Mouse (Mus musculus) hindbrain, postnatal 0 days (tissue): ENCODE measurements at regions not wholly inside any gene's neighbourhood (a gene's known extent, or its start where the extent isn't known, plus 50 kb on each side); places are given as distances from the start of the nearest gene placed in this dataset.
A peak's percentile ranks its signal among the peaks of the same experiment; 100 is the strongest.

Experiments used
- ATAC-seq: fragments of 200-750 bp; cut with Nextera tagmentation; 2 replicates; pipeline ENCODE4 v1.8.0; 2017; ENCODE audit warnings: mild to moderate bottlenecking, moderate TSS enrichment, moderate library complexity
- DNase-seq: peaks from one replicate; pipeline ENCODE4 v3.0.0-alpha.2; 2015; ENCODE audit warnings: low spot score
- H3K27ac ChIP-seq: fragments of 300-500 bp; sonication (generic); 2 replicates; pipeline ENCODE4 v1.5.1; 2014; ENCODE audit warnings: mild to moderate bottlenecking
- H3K27me3 ChIP-seq: fragments of 300-500 bp; sonication (generic); 2 replicates; pipeline ENCODE4 v1.6.1; 2014; ENCODE audit warnings: low read length, mixed read lengths; ENCODE audit not compliant: insufficient read depth
- H3K36me3 ChIP-seq: fragments of 300-500 bp; sonication (generic); 2 replicates; pipeline ENCODE4 v1.6.1; 2014; ENCODE audit warnings: low read length, mixed read lengths; ENCODE audit not compliant: insufficient read depth
- H3K4me1 ChIP-seq: fragments of 300-500 bp; sonication (generic); 2 replicates; pipeline ENCODE4 v1.6.1; 2014; ENCODE audit warnings: antibody characterized with exemption, low read length, mixed read lengths; ENCODE audit not compliant: insufficient read depth
- H3K4me2 ChIP-seq: fragments of 300-500 bp; sonication (generic); 2 replicates; pipeline ENCODE4 v1.6.1; 2014; ENCODE audit warnings: low read depth, mild to moderate bottlenecking, low read length, moderate library complexity, mixed read lengths
- H3K4me3 ChIP-seq: fragments of 300-500 bp; sonication (generic); 2 replicates; pipeline ENCODE4 v1.5.1; 2014; ENCODE audit warnings: low read length
- H3K9ac ChIP-seq: fragments of 300-500 bp; sonication (generic); replicated peaks from 2 replicates; pipeline ENCODE4 v1.6.1; 2014; ENCODE audit warnings: mild to moderate bottlenecking, low read length, moderate library complexity, mixed read lengths
- H3K9me3 ChIP-seq: fragments of 300-500 bp; sonication (generic); 2 replicates; pipeline ENCODE4 v1.6.1; 2016; ENCODE audit warnings: low read length, mixed read lengths
- CTCF ChIP-seq: IDR thresholded peaks from 2 replicates; pipeline ENCODE4 v1.5.1; 2016; ENCODE audit warnings: antibody characterized with exemption, control low read depth, low read depth
- WGBS: fragments of 180-500 bp; shearing (Covaris S2); extraction: QIAGEN DNeasy Blood & Tissue Kit; methylation state at CpG from one replicate; pipeline ENCODE4 v1.1.7; 2014; 5-methylcytosine and 5-hydroxymethylcytosine counted together

DNA sequence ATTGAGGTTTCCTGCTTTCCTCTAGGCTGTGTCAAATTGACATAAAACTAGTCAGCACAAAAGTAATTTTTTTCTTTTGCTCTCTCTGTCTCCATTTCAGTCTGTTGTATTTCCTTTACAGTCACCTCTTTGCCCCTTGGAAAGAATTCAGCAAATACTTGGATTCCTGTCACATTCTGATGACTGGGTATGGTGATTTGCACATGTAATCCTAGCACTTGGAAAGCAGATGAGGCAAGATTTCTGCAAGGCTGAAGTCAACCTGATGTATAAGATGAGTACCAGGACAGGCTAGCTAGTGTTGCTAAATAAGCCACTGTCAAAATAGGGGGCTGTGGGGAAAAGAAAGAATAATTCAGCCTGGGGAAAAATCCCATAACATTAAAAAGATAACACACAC, 580.9 kb downstream of the Slc22a22 start:
- ATAC-seq: no peak
- Histone ChIP-seq H3K27me3 (no peaks in the 10 kb centered on the region), H3K9ac (no peak overlapping the region), H3K4me2 (no peak overlapping the region), H3K9me3 (no peaks in the 10 kb centered on the region), H3K36me3 (no peaks in the 10 kb centered on the region), H3K4me1 (no peaks in the 10 kb centered on the region), H3K27ac (no peak overlapping the region), H3K4me3 (no peak overlapping the region)
- no peak for TF ChIP-seq CTCF
- DNase-seq: no peak

GRCm38 (mm10) chr15:56881501-56881900, 595.9 kb downstream of the Slc22a22 start:
- Histone ChIP-seq H3K27ac (no peak overlapping the region), H3K9ac (no peak overlapping the region), H3K27me3 (no peaks in the 10 kb centered on the region), H3K9me3 (no peaks in the 10 kb centered on the region), H3K4me2 (no peak overlapping the region), H3K36me3 (no peaks in the 10 kb centered on the region), H3K4me3 (no peak overlapping the region), H3K4me1 (no peaks in the 10 kb centered on the region)
- WGBS: 54% methylated on average over 5 of the region's 5 CpGs
- ATAC-seq (no peak), DNase-seq (no peak)
- no peak for TF ChIP-seq CTCF

DNA sequence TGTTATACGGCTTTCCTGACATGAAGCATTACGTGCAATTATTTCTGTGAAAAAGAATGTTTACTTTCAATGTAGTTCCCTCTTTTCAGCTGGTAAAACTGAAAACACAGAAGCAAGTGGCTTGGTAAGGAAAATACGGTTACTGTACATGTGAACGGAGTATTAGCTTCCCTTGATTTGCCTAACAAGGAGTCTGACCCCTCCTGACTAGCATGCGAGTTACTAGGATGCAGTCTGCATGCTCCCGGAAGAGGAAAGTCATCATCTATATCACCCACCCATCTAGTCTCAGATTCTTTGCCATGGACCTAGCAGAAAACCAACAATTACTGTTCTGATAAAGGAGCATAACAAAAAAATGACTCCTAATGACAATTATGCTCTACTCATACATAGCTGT, 611.5 kb downstream of the Slc22a22 start:
- no peaks in the 10 kb centered on the region for H3K36me3 ChIP-seq
- H3K9ac ChIP-seq: no peak overlapping the region
- no peak overlapping the region for H3K27ac ChIP-seq
- TF ChIP-seq CTCF: no peak
- DNase-seq (no peak), ATAC-seq (no peak)
- no peak overlapping the region for H3K4me2 ChIP-seq
- H3K9me3 ChIP-seq: no peaks in the 10 kb centered on the region
- H3K27me3 ChIP-seq: no peaks in the 10 kb centered on the region
- 54% methylated on average over 6 of the region's 6 CpGs for WGBS
- no peaks in the 10 kb centered on the region for H3K4me1 ChIP-seq
- no peak overlapping the region for H3K4me3 ChIP-seq

DNA sequence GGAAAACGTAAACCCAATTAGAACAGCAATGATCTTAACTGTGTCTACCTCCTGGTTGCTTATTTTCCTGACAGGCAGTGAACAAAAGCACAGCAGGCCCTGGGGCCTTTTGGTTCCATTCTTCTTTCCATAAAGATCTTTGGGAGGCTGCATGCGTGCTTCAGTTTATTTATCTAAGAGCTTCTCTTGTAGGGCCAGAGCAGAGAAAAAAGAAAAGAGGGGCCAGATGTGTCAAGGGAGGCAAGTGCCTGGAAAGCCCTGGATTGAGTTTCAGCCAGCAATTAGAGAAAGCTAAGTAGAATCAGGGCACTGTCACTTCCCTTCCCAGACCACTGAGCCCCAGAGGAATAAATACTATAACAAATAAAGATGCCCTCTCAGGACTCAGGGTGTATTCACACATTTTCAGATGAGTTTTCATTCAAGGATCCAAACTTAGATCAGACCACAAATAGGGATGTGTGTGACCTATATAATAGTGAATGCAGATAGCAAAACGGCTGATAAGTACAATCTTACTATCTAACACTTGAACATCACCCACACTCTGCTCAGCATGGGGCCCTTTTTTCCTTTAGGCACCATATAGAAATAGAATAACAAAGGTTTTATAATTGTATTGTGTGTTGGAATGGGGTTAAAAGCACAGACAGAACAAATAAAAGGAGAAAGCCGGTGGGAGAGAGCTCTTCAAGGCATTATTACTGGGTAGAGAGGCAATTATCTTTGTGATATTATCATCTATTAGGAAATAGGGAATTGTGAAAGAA, 612.2 kb downstream of the Slc22a22 start:
- Histone ChIP-seq H3K4me1 (no peaks in the 10 kb centered on the region), H3K4me2 (no peak overlapping the region), H3K4me3 (no peak overlapping the region), H3K27me3 (no peaks in the 10 kb centered on the region), H3K9ac (no peak overlapping the region), H3K27ac (no peak overlapping the region), H3K36me3 (no peaks in the 10 kb centered on the region), H3K9me3 (no peaks in the 10 kb centered on the region)
- ATAC-seq (no peak), DNase-seq (peak; percentile 11)
- 14% methylated on average over 4 of the region's 4 CpGs for WGBS
- no peak for TF ChIP-seq CTCF

DNA sequence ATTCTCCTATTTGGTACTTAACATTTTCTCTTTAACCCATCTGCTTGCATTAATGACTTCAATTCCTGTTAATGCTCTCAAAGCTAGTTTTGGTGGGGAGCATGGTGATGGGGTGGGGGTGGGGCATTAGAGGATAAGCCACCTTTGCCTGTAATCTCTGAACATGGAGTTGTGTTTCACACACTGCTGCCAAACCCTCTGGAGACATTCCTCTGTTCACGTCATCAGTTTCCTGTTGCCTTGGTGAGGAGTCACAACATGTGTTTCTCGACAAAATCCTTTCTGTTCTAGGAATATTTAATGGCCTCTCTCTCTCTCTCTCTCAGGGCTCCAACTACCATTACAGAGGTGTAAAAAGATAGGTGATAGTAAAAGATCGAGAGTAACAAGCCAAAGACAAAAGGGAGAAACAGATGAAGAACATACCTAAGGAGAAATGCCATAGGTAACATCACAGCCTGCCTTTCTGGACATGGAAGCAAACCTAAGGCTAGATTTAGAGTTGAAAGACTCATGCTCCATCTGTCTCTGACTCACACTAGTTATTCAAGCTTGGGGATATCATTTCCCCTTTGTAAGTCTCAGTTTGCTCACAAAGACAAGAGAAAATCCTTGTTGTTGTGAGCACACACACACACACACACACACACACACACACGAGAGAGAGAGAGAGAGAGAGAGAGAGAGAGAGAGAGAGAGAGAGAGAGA, 618.6 kb downstream of the Slc22a22 start:
- H3K4me2 ChIP-seq: no peak overlapping the region
- no peak overlapping the region for H3K27ac ChIP-seq
- H3K4me3 ChIP-seq: no peak overlapping the region
- H3K27me3 ChIP-seq: no peaks in the 10 kb centered on the region
- no peak for ATAC-seq
- no peaks in the 10 kb centered on the region for H3K4me1 ChIP-seq
- no peak for TF ChIP-seq CTCF
- DNase-seq: peak; percentile 16
- H3K9me3 ChIP-seq: no peaks in the 10 kb centered on the region
- no peak overlapping the region for H3K9ac ChIP-seq
- 46% methylated on average over 4 of the region's 4 CpGs for WGBS
- H3K36me3 ChIP-seq: no peaks in the 10 kb centered on the region

- H3K36me3 ChIP-seq: no peaks in the 10 kb centered on the region
- no peak overlapping the region for H3K9ac ChIP-seq
- ATAC-seq: no peak
- no peaks in the 10 kb centered on the region for H3K4me1 ChIP-seq
- no peak overlapping the region for H3K27ac ChIP-seq
- H3K4me3 ChIP-seq: no peak overlapping the region
- TF ChIP-seq CTCF: no peak
- DNase-seq: no peak
- no peaks in the 10 kb centered on the region for H3K27me3 ChIP-seq
- 23% methylated on average over 3 of the region's 3 CpGs for WGBS
- no peaks in the 10 kb centered on the region for H3K9me3 ChIP-seq
- no peak overlapping the region for H3K4me2 ChIP-seq
Observed at GRCm38 (mm10) chr15:56858134-56858533, 619.3 kb downstream of the Slc22a22 start.

- H3K9me3 ChIP-seq: no peaks in the 10 kb centered on the region
- no peak overlapping the region for H3K4me2 ChIP-seq
- no peak overlapping the region for H3K9ac ChIP-seq
- DNase-seq (peak; percentile 87), ATAC-seq (no peak)
- peak; percentile 79 for TF ChIP-seq CTCF
- H3K4me3 ChIP-seq: no peak overlapping the region
- WGBS: 10% methylated on average over 2 of the region's 2 CpGs
- no peak overlapping the region for H3K27ac ChIP-seq
- H3K36me3 ChIP-seq: no peaks in the 10 kb centered on the region
- H3K27me3 ChIP-seq: no peaks in the 10 kb centered on the region
- no peaks in the 10 kb centered on the region for H3K4me1 ChIP-seq
Observed at GRCm38 (mm10) chr15:56856057-56856456, 621.4 kb downstream of the Slc22a22 start.
